Mouse (Mus musculus) forebrain, embryonic 16.5 days (tissue): ENCODE results near the gene Myf5. TPM values are rescaled to one million over a fixed set of nuclear protein-coding genes. Genes with fewer than 3 reads are reported as not detected.

ENCODE experiments used
- ATAC-seq: fragments of 200-750 bp; cut with Nextera tagmentation; 2 replicates; pipeline ENCODE4 v1.8.0; 2017; ENCODE audit warnings: mild to moderate bottlenecking, moderate library complexity
- H3K27ac ChIP-seq: fragments of 300-500 bp; sonication (generic); 2 replicates; pipeline ENCODE4 v1.5.1; 2014; ENCODE audit warnings: low read length, control low read depth
- H3K27me3 ChIP-seq: fragments of 300-500 bp; sonication (generic); replicated peaks from 2 replicates; pipeline ENCODE4 v1.6.1; 2014; ENCODE audit warnings: low read length; ENCODE audit not compliant: control insufficient read depth, insufficient read depth
- H3K36me3 ChIP-seq: fragments of 300-500 bp; sonication (generic); 2 replicates; pipeline ENCODE4 v1.6.1; 2014; ENCODE audit not compliant: control insufficient read depth, insufficient read depth
- H3K4me1 ChIP-seq: fragments of 300-500 bp; sonication (generic); replicated peaks from 2 replicates; pipeline ENCODE4 v1.6.1; 2014; ENCODE audit warnings: low read length; ENCODE audit not compliant: control insufficient read depth, insufficient read depth
- H3K4me2 ChIP-seq: fragments of 300-500 bp; sonication (generic); 2 replicates; pipeline ENCODE4 v1.6.1; 2014; ENCODE audit warnings: mild to moderate bottlenecking, low read length, control low read depth
- H3K4me3 ChIP-seq: fragments of 300-500 bp; sonication (generic); replicated peaks from 2 replicates; pipeline ENCODE4 v1.5.1; 2014; ENCODE audit warnings: mild to moderate bottlenecking, low read length, control low read depth
- H3K9ac ChIP-seq: fragments of 300-500 bp; sonication (generic); replicated peaks from 2 replicates; pipeline ENCODE4 v1.6.1; 2014; ENCODE audit warnings: low read depth, low read length, control low read depth
- H3K9me3 ChIP-seq: fragments of 300-500 bp; sonication (generic); 2 replicates; pipeline ENCODE4 v1.6.1; 2016; ENCODE audit warnings: low read length; ENCODE audit not compliant: control insufficient read depth
- WGBS: fragments of 180-500 bp; shearing (Covaris S2); extraction: QIAGEN DNeasy Blood & Tissue Kit; methylation state at CpG from one replicate; pipeline ENCODE4 v1.1.7; 2014; 5-methylcytosine and 5-hydroxymethylcytosine counted together
- microRNA-seq: library from miRNA; unstranded; fragments of <30 nt; microRNA quantifications from one replicate; pipeline ENCODE4, GENCODE M21; 2017
- polyA plus RNA-seq: library from polyadenylated mRNA; unstranded; fragments of >200 nt; fragmentation: Nextera tagmentation; extraction: Ambion mirVana; gene quantifications from 2 replicates; pipeline ENCODE4 v1.2.1, GENCODE M21; 2015

The Myf5 gene
- polyA plus RNA-seq, 1 experiment from 2014 or later: not detected

DNA sequence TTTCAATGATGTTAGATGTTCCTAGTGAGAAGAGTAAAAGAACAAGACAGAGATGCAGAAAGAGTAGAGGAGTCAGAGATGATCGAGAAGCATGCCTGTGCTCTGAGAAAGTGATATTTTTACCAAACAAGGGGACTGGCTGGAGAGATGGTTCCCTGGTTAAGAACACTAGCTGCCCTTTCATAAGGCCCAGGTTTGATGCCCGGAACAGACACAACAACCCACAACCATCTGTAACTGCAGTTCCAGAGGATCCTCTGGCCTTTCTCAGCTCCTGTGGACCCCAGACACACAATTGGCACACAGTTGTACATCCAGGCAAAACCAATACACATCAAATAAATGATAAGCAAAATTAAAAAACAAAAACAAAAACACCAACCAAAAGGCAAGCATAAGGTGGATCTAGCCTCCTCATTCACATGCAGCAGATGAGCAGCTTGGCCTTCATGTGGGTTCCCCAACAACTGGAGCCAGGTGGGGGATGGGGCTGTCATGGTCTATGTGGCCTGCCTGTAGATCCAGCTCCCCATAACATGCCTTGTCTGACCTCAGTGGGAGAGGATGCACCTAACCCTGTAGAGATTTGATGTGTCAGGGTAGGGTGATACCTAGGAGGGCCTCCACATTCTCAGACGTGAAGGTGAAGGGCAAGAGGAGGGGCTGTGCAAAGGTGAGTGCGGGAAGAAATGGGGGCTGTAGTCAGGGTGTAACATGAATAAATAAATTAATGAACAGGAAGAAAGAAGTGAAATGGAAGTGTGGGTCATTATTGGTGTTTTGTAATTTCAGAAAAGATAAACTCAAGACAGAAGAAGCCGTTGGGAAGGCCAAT, 36.2 kb downstream of the Myf5 start:
- H3K4me3 ChIP-seq: no peak overlapping the region
- H3K27me3 ChIP-seq: no peaks in the 10 kb centered on the region
- ATAC-seq: no peak
- H3K9ac ChIP-seq: no peak overlapping the region
- WGBS: 92% methylated on average over 5 of the region's 5 CpGs
- no peaks in the 10 kb centered on the region for H3K4me1 ChIP-seq
- H3K9me3 ChIP-seq: no peaks in the 10 kb centered on the region
- no peak overlapping the region for H3K27ac ChIP-seq
- H3K36me3 ChIP-seq: no peaks in the 10 kb centered on the region
- no peak overlapping the region for H3K4me2 ChIP-seq

DNA sequence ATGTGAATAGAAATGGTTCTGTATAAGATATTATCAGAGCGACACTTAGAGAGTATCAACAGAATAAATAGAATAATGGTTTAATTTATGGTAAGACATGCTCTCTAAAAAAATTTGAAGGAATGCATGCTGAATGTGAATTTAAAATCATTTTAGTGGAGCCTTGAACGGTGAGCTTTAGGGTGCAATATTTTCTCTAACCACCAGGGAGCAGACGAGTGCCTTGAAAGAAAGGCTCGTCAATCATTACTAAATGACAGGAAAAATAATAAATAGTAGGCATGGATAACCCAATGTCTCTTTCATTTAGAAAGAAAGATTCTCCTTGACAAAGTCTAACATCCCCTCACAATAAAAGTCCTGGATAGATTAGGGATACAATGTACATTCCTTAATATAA, 43.2 kb downstream of the Myf5 start:
- 10% methylated on average over 4 of the region's 4 CpGs for whole genome bisulfite sequencing
- Histone ChIP-seq H3K4me3 (no peak overlapping the region), H3K27ac (no peak overlapping the region), H3K36me3 (no peaks in the 10 kb centered on the region), H3K4me2 (no peak overlapping the region), H3K9me3 (no peaks in the 10 kb centered on the region), H3K9ac (no peak overlapping the region), H3K27me3 (no peaks in the 10 kb centered on the region), H3K4me1 (no peaks in the 10 kb centered on the region)
- ATAC-seq: peak; percentile 36; the same call in 1 of the 2 replicates

DNA sequence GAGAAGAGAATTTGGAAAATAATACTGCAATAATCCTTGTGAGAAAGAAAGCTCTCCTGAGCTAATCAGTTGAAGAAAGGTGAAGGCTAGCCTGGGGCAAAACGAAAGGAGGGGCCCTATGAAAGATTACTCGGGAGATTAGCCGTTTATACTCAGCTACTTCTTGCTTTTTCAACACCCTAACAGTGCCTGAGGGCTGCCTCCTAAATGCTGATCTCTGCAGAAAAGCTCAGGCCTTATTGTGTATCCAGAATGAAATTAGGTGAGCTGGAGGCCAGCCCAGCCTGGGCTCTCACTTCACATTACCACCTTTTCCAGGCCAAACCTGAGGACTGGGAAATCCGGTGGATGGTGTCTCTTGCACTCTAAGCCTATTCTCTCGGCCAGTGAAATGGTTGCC, 49.0 kb downstream of the Myf5 start:
- Histone ChIP-seq H3K27ac (no peak overlapping the region), H3K27me3 (no peaks in the 10 kb centered on the region), H3K4me2 (no peak overlapping the region), H3K4me1 (0 out of 2 replicates have a peak, but pooled peaks cover 5% of the 10 kb centered on the region), H3K9me3 (no peaks in the 10 kb centered on the region), H3K36me3 (no peaks in the 10 kb centered on the region), H3K4me3 (no peak overlapping the region), H3K9ac (no peak overlapping the region)
- ATAC-seq: peak; percentile 65
- WGBS: 27% methylated on average over 5 of the region's 5 CpGs

Small RNAs within 50 kb of the gene (microRNA-seq; reads per million reads assigned to microRNA genes)
- gene Gm44403: not detected

Other genes with a start within 250 kb of the Myf5 start
- 12.6 and 18.8 TPM in 2 replicates for gene Lin7a, start 214.4 kb downstream of the Myf5 start, polyA plus RNA-seq
- not detected in 2 replicates for gene Myf6, start 8.6 kb upstream of the Myf5 start, polyA plus RNA-seq
- gene Ptprq, start 233.9 kb upstream of the Myf5 start, polyA plus RNA-seq: 0.05 and 0.11 TPM in 2 replicates